Mouse (Mus musculus): Measurements from ENCODE around the gene Tmem88b. TPM values are rescaled to one million over a fixed set of nuclear protein-coding genes. Genes with fewer than 3 reads are reported as not detected.
"Not testable (repeated sequence)": the region's sequence is repeated elsewhere in the genome, so short reads cannot be mapped to it uniquely, and the experiment has no call there.

The Tmem88b gene
- polyA plus RNA-seq, 1 experiment: 1.8 TPM

- H3K36me3 ChIP-seq (ENCODE audit: control insufficient read depth, insufficient read depth, low read length): peaks cover 2% of the 10 kb centered on the region
- no peak overlapping the region for H3K27ac ChIP-seq (ENCODE audit: insufficient read depth, low read depth, low read length)
- TF ChIP-seq POLR2A (IDR thresholded peaks at IDR 0.05; ENCODE audit: low read depth, low read length) (no peak), CTCF (conservative IDR thresholded peaks at IDR 0.05; ENCODE audit: insufficient read depth, insufficient read length, low read depth, low read length) (no peak)
- no peaks in the 10 kb centered on the region for H3K4me1 ChIP-seq (ENCODE audit: control insufficient read depth, insufficient read depth, low read length)
- no peak overlapping the region for H3K4me3 ChIP-seq (ENCODE audit: insufficient read depth, low read depth, low read length)
- DNase-seq: no peak
- 88% methylated on average over 5 of the region's 5 CpGs for WGBS
- H3K27me3 ChIP-seq (replicated peaks; ENCODE audit: control insufficient read depth, insufficient read depth, low read length): no peaks in the 10 kb centered on the region
These were observed 40.5 kb downstream of the Tmem88b start for GRCm38 (mm10) chr4:155745136-155745535.

- no peaks in the 10 kb centered on the region for H3K27me3 ChIP-seq (replicated peaks; ENCODE audit: control insufficient read depth, insufficient read depth, low read length)
- H3K4me3 ChIP-seq (ENCODE audit: insufficient read depth, low read depth, low read length): no peak overlapping the region
- peaks cover 2% of the 10 kb centered on the region for H3K36me3 ChIP-seq (ENCODE audit: control insufficient read depth, insufficient read depth, low read length)
- no peak overlapping the region for H3K27ac ChIP-seq (ENCODE audit: insufficient read depth, low read depth, low read length)
- WGBS: 85% methylated on average over 8 of the region's 8 CpGs
- no peak for DNase-seq
- no peaks in the 10 kb centered on the region for H3K4me1 ChIP-seq (ENCODE audit: control insufficient read depth, insufficient read depth, low read length)
- TF ChIP-seq POLR2A (IDR thresholded peaks at IDR 0.05; ENCODE audit: low read depth, low read length) (no peak), CTCF (conservative IDR thresholded peaks at IDR 0.05; ENCODE audit: insufficient read depth, insufficient read length, low read depth, low read length) (no peak)
These were observed 41.2 kb downstream of the Tmem88b start for GRCm38 (mm10) chr4:155744474-155744873.

GRCm38 (mm10) chr4:155742684-155743083 lies 43.0 kb downstream of the Tmem88b start:
- no peaks in the 10 kb centered on the region for H3K27me3 ChIP-seq (replicated peaks; ENCODE audit: control insufficient read depth, insufficient read depth, low read length)
- 94% methylated on average over 5 of the region's 5 CpGs for WGBS
- no peak for DNase-seq
- H3K27ac ChIP-seq (ENCODE audit: insufficient read depth, low read depth, low read length): no peak overlapping the region
- TF ChIP-seq CTCF (conservative IDR thresholded peaks at IDR 0.05; ENCODE audit: insufficient read depth, insufficient read length, low read depth, low read length) (no peak), POLR2A (IDR thresholded peaks at IDR 0.05; ENCODE audit: low read depth, low read length) (no peak)
- no peaks in the 10 kb centered on the region for H3K4me1 ChIP-seq (ENCODE audit: control insufficient read depth, insufficient read depth, low read length)
- peaks cover 2% of the 10 kb centered on the region for H3K36me3 ChIP-seq (ENCODE audit: control insufficient read depth, insufficient read depth, low read length)
- no peak overlapping the region for H3K4me3 ChIP-seq (ENCODE audit: insufficient read depth, low read depth, low read length)

- not testable (repeated sequence) for H3K27ac ChIP-seq (ENCODE audit: insufficient read depth, low read depth, low read length)
- 80% methylated on average over 10 of the region's 10 CpGs for WGBS
These were observed 45.0 kb downstream of the Tmem88b start for GRCm38 (mm10) chr4:155740681-155741080.

GRCm38 (mm10) chr4:155739741-155740636 lies 45.7 kb downstream of the Tmem88b start:
- TF ChIP-seq POLR2A (IDR thresholded peaks at IDR 0.05; ENCODE audit: low read depth, low read length): no peak
- TF ChIP-seq CTCF (conservative IDR thresholded peaks at IDR 0.05; ENCODE audit: insufficient read depth, insufficient read length, low read depth, low read length): no peak
- DNase-seq: peak; percentile 45
- Histone ChIP-seq H3K4me1 (ENCODE audit: control insufficient read depth, insufficient read depth, low read length) (peaks cover 4% of the 10 kb centered on the region; the same call in 1 of the 2 replicates), H3K36me3 (ENCODE audit: control insufficient read depth, insufficient read depth, low read length) (peaks cover under 1% of the 10 kb centered on the region), H3K27ac (ENCODE audit: insufficient read depth, low read depth, low read length) (no peak overlapping the region), H3K27me3 (replicated peaks; ENCODE audit: control insufficient read depth, insufficient read depth, low read length) (no peaks in the 10 kb centered on the region), H3K4me3 (ENCODE audit: insufficient read depth, low read depth, low read length) (no peak overlapping the region)
- WGBS: 79% methylated on average over 37 of the region's 37 CpGs

More at GRCm38 (mm10) chr4:155740681-155741080, 45.0 kb downstream of the Tmem88b start:
- not testable (repeated sequence) for H3K4me1 ChIP-seq (ENCODE audit: control insufficient read depth, insufficient read depth, low read length); H3K4me3 ChIP-seq (ENCODE audit: insufficient read depth, low read depth, low read length); DNase-seq; H3K27me3 ChIP-seq (replicated peaks; ENCODE audit: control insufficient read depth, insufficient read depth, low read length); H3K36me3 ChIP-seq (ENCODE audit: control insufficient read depth, insufficient read depth, low read length)

GRCm38 (mm10) chr4:155739152-155739551 lies 46.5 kb downstream of the Tmem88b start:
- H3K4me1 ChIP-seq (ENCODE audit: control insufficient read depth, insufficient read depth, low read length): peaks cover 4% of the 10 kb centered on the region; the same call in 1 of the 2 replicates
- H3K36me3 ChIP-seq (ENCODE audit: control insufficient read depth, insufficient read depth, low read length): no peaks in the 10 kb centered on the region; the same call in 1 of the 2 replicates
- H3K4me3 ChIP-seq (ENCODE audit: insufficient read depth, low read depth, low read length): no peak overlapping the region
- H3K27me3 ChIP-seq (replicated peaks; ENCODE audit: control insufficient read depth, insufficient read depth, low read length): no peaks in the 10 kb centered on the region
- no peak for DNase-seq
- WGBS: 82% methylated on average over 6 of the region's 6 CpGs
- TF ChIP-seq CTCF (conservative IDR thresholded peaks at IDR 0.05; ENCODE audit: insufficient read depth, insufficient read length, low read depth, low read length) (no peak), POLR2A (IDR thresholded peaks at IDR 0.05; ENCODE audit: low read depth, low read length) (no peak)
- H3K27ac ChIP-seq (ENCODE audit: insufficient read depth, low read depth, low read length): no peak overlapping the region

- WGBS: 62% methylated on average over 8 of the region's 8 CpGs
- DNase-seq: no peak
- H3K36me3 ChIP-seq (ENCODE audit: control insufficient read depth, insufficient read depth, low read length): no peaks in the 10 kb centered on the region; the same call in 1 of the 2 replicates
- peaks cover 4% of the 10 kb centered on the region; the same call in 1 of the 2 replicates for H3K4me1 ChIP-seq (ENCODE audit: control insufficient read depth, insufficient read depth, low read length)
- H3K27ac ChIP-seq (ENCODE audit: insufficient read depth, low read depth, low read length): no peak overlapping the region
- TF ChIP-seq CTCF (conservative IDR thresholded peaks at IDR 0.05; ENCODE audit: insufficient read depth, insufficient read length, low read depth, low read length) (no peak), POLR2A (IDR thresholded peaks at IDR 0.05; ENCODE audit: low read depth, low read length) (no peak)
- no peak overlapping the region for H3K4me3 ChIP-seq (ENCODE audit: insufficient read depth, low read depth, low read length)
- H3K27me3 ChIP-seq (replicated peaks; ENCODE audit: control insufficient read depth, insufficient read depth, low read length): no peaks in the 10 kb centered on the region
These were observed 47.4 kb downstream of the Tmem88b start for GRCm38 (mm10) chr4:155738262-155738661.
